Mouse (Mus musculus): ENCODE measurements around the gene Rec114.

- TF ChIP-seq CTCF (conservative IDR thresholded peaks at IDR 0.05; ENCODE audit: insufficient read depth, insufficient read length, low read depth, low read length), result no peak
- TF ChIP-seq POLR2A (IDR thresholded peaks at IDR 0.05; ENCODE audit: low read depth, low read length), result no peak
Observed at GRCm38 (mm10) chr9:58681411-58681810, 62.4 kb downstream of the Rec114 start.

Measured in kidney, adult 2 months (tissue).